Mouse (Mus musculus): Measurements from ENCODE around the gene Dcdc2c. TPM values are rescaled to one million over a fixed set of nuclear protein-coding genes. Genes with fewer than 3 reads are reported as not detected.

Dcdc2c gene
- polyA plus RNA-seq (2014; fragmentation: Nextera tagmentation; extraction: Ambion mirVana), result not detected in 2 replicates

GRCm38 (mm10) chr12:28552299-28552698, at the start of gene Dcdc2c:
Dcdc2c (minus strand) TSS chr12:28552399.
- Histone ChIP-seq H3K9me3 (replicated peaks; ENCODE audit: control insufficient read depth, low read length) (no peaks in the 10 kb centered on the region), H3K27me3 (ENCODE audit: control insufficient read depth, insufficient read depth, low read length) (no peaks in the 10 kb centered on the region), H3K4me2 (ENCODE audit: low read depth, low read length) (no peak within 1 kb of the TSS), H3K36me3 (replicated peaks; ENCODE audit: control insufficient read depth, insufficient read depth, low read depth, low read length) (no peaks in the 10 kb centered on the region), H3K27ac (replicated peaks; ENCODE audit: low read depth, low read length) (no peak within 1 kb of the TSS), H3K4me3 (ENCODE audit: low read depth, low read length) (no peak within 1 kb of the TSS), H3K4me1 (ENCODE audit: control insufficient read depth, insufficient read depth, low read length) (no peaks in the 10 kb centered on the region), H3K9ac (replicated peaks; ENCODE audit: low read length) (no peak within 1 kb of the TSS)
- 73% methylated on average over 15 of the region's 15 CpGs for WGBS
- ATAC-seq (replicated peaks; ENCODE audit: insufficient number of reproducible peaks, low FRiP score, low TSS enrichment, low read depth), result no peak
- DNase-seq (ENCODE audit: low spot score), result no peak

GRCm38 (mm10) chr12:28598526-28598991, 46.4 kb upstream of the Dcdc2c start:
- no peaks in the 10 kb centered on the region for H3K9me3 ChIP-seq (replicated peaks; ENCODE audit: control insufficient read depth, low read length)
- WGBS, result 46% methylated on average over 2 of the region's 2 CpGs
- no peaks in the 10 kb centered on the region for H3K36me3 ChIP-seq (replicated peaks; ENCODE audit: control insufficient read depth, insufficient read depth, low read depth, low read length)
- H3K9ac ChIP-seq (replicated peaks; ENCODE audit: low read length), result no peak overlapping the region
- H3K27me3 ChIP-seq (ENCODE audit: control insufficient read depth, insufficient read depth, low read length), result no peaks in the 10 kb centered on the region
- no peak overlapping the region for H3K27ac ChIP-seq (replicated peaks; ENCODE audit: low read depth, low read length)
- ATAC-seq (replicated peaks; ENCODE audit: insufficient number of reproducible peaks, low FRiP score, low TSS enrichment, low read depth) (no peak), DNase-seq (ENCODE audit: low spot score) (no peak)
- no peak overlapping the region for H3K4me3 ChIP-seq (ENCODE audit: low read depth, low read length)
- no peak overlapping the region for H3K4me2 ChIP-seq (ENCODE audit: low read depth, low read length)
- H3K4me1 ChIP-seq (ENCODE audit: control insufficient read depth, insufficient read depth, low read length), result no peaks in the 10 kb centered on the region

- 51% methylated on average over 3 of the region's 3 CpGs for WGBS
- H3K9ac ChIP-seq (replicated peaks; ENCODE audit: low read length), result no peak overlapping the region
- H3K27me3 ChIP-seq (ENCODE audit: control insufficient read depth, insufficient read depth, low read length), result no peaks in the 10 kb centered on the region
- H3K4me2 ChIP-seq (ENCODE audit: low read depth, low read length), result no peak overlapping the region
- H3K9me3 ChIP-seq (replicated peaks; ENCODE audit: control insufficient read depth, low read length), result no peaks in the 10 kb centered on the region
- ATAC-seq (replicated peaks; ENCODE audit: insufficient number of reproducible peaks, low FRiP score, low TSS enrichment, low read depth), result no peak
- no peaks in the 10 kb centered on the region for H3K36me3 ChIP-seq (replicated peaks; ENCODE audit: control insufficient read depth, insufficient read depth, low read depth, low read length)
- no peaks in the 10 kb centered on the region for H3K4me1 ChIP-seq (ENCODE audit: control insufficient read depth, insufficient read depth, low read length)
- no peak for DNase-seq (ENCODE audit: low spot score)
- no peak overlapping the region for H3K27ac ChIP-seq (replicated peaks; ENCODE audit: low read depth, low read length)
- no peak overlapping the region for H3K4me3 ChIP-seq (ENCODE audit: low read depth, low read length)
These were observed 45.9 kb upstream of the Dcdc2c start for GRCm38 (mm10) chr12:28598110-28598509.

- Histone ChIP-seq H3K9me3 (replicated peaks; ENCODE audit: control insufficient read depth, low read length) (no peaks in the 10 kb centered on the region), H3K4me2 (ENCODE audit: low read depth, low read length) (no peak overlapping the region), H3K27ac (replicated peaks; ENCODE audit: low read depth, low read length) (no peak overlapping the region), H3K36me3 (replicated peaks; ENCODE audit: control insufficient read depth, insufficient read depth, low read depth, low read length) (no peaks in the 10 kb centered on the region), H3K9ac (replicated peaks; ENCODE audit: low read length) (no peak overlapping the region), H3K4me1 (ENCODE audit: control insufficient read depth, insufficient read depth, low read length) (no peaks in the 10 kb centered on the region), H3K27me3 (ENCODE audit: control insufficient read depth, insufficient read depth, low read length) (no peaks in the 10 kb centered on the region), H3K4me3 (ENCODE audit: low read depth, low read length) (no peak overlapping the region)
- ATAC-seq (replicated peaks; ENCODE audit: insufficient number of reproducible peaks, low FRiP score, low TSS enrichment, low read depth), result no peak
- 89% methylated on average over 9 of the region's 9 CpGs for WGBS
- no peak for DNase-seq (ENCODE audit: low spot score)
These were observed 45.5 kb upstream of the Dcdc2c start for GRCm38 (mm10) chr12:28597699-28598098.

- H3K9ac ChIP-seq (replicated peaks; ENCODE audit: low read length), result no peak overlapping the region
- H3K4me1 ChIP-seq (ENCODE audit: control insufficient read depth, insufficient read depth, low read length), result no peaks in the 10 kb centered on the region
- H3K27ac ChIP-seq (replicated peaks; ENCODE audit: low read depth, low read length), result no peak overlapping the region
- no peak overlapping the region for H3K4me3 ChIP-seq (ENCODE audit: low read depth, low read length)
- H3K27me3 ChIP-seq (ENCODE audit: control insufficient read depth, insufficient read depth, low read length), result no peaks in the 10 kb centered on the region
- DNase-seq (ENCODE audit: low spot score) (no peak), ATAC-seq (replicated peaks; ENCODE audit: insufficient number of reproducible peaks, low FRiP score, low TSS enrichment, low read depth) (no peak)
- H3K36me3 ChIP-seq (replicated peaks; ENCODE audit: control insufficient read depth, insufficient read depth, low read depth, low read length), result no peaks in the 10 kb centered on the region
- no peak overlapping the region for H3K4me2 ChIP-seq (ENCODE audit: low read depth, low read length)
- no peaks in the 10 kb centered on the region for H3K9me3 ChIP-seq (replicated peaks; ENCODE audit: control insufficient read depth, low read length)
These were observed 44.7 kb upstream of the Dcdc2c start for GRCm38 (mm10) chr12:28596851-28597250.

- 51% methylated on average over 13 of the region's 13 CpGs for WGBS
- H3K9me3 ChIP-seq (replicated peaks; ENCODE audit: control insufficient read depth, low read length), result no peaks in the 10 kb centered on the region
- no peaks in the 10 kb centered on the region for H3K36me3 ChIP-seq (replicated peaks; ENCODE audit: control insufficient read depth, insufficient read depth, low read depth, low read length)
- no peak for ATAC-seq (replicated peaks; ENCODE audit: insufficient number of reproducible peaks, low FRiP score, low TSS enrichment, low read depth)
- H3K4me3 ChIP-seq (ENCODE audit: low read depth, low read length), result no peak overlapping the region
- H3K4me2 ChIP-seq (ENCODE audit: low read depth, low read length), result no peak overlapping the region
- no peak overlapping the region for H3K9ac ChIP-seq (replicated peaks; ENCODE audit: low read length)
- H3K27me3 ChIP-seq (ENCODE audit: control insufficient read depth, insufficient read depth, low read length), result no peaks in the 10 kb centered on the region
- no peak overlapping the region for H3K27ac ChIP-seq (replicated peaks; ENCODE audit: low read depth, low read length)
- no peak for DNase-seq (ENCODE audit: low spot score)
- H3K4me1 ChIP-seq (ENCODE audit: control insufficient read depth, insufficient read depth, low read length), result no peaks in the 10 kb centered on the region
These were observed 38.2 kb upstream of the Dcdc2c start for GRCm38 (mm10) chr12:28590428-28590827.

- peak; percentile 87 for ATAC-seq (replicated peaks; ENCODE audit: insufficient number of reproducible peaks, low FRiP score, low TSS enrichment, low read depth)
- Histone ChIP-seq H3K27ac (replicated peaks; ENCODE audit: low read depth, low read length) (no peak overlapping the region), H3K4me2 (ENCODE audit: low read depth, low read length) (peak overlapping the region; percentile 76), H3K9ac (replicated peaks; ENCODE audit: low read length) (peak overlapping the region; percentile 44), H3K36me3 (replicated peaks; ENCODE audit: control insufficient read depth, insufficient read depth, low read depth, low read length) (no peaks in the 10 kb centered on the region), H3K4me1 (ENCODE audit: control insufficient read depth, insufficient read depth, low read length) (no peaks in the 10 kb centered on the region), H3K4me3 (ENCODE audit: low read depth, low read length) (peak overlapping the region; percentile 36), H3K27me3 (ENCODE audit: control insufficient read depth, insufficient read depth, low read length) (no peaks in the 10 kb centered on the region), H3K9me3 (replicated peaks; ENCODE audit: control insufficient read depth, low read length) (no peaks in the 10 kb centered on the region)
- DNase-seq (ENCODE audit: low spot score), result peak; percentile 86
- 8% methylated on average over 23 of the region's 24 CpGs for WGBS
These were observed 37.1 kb upstream of the Dcdc2c start for GRCm38 (mm10) chr12:28589090-28589868.

GRCm38 (mm10) chr12:28587949-28588348, 35.8 kb upstream of the Dcdc2c start:
- no peaks in the 10 kb centered on the region for H3K36me3 ChIP-seq (replicated peaks; ENCODE audit: control insufficient read depth, insufficient read depth, low read depth, low read length)
- ATAC-seq (replicated peaks; ENCODE audit: insufficient number of reproducible peaks, low FRiP score, low TSS enrichment, low read depth) (no peak), DNase-seq (ENCODE audit: low spot score) (no peak)
- WGBS, result 78% methylated on average over 6 of the region's 6 CpGs
- H3K4me2 ChIP-seq (ENCODE audit: low read depth, low read length), result no peak overlapping the region
- H3K9me3 ChIP-seq (replicated peaks; ENCODE audit: control insufficient read depth, low read length), result no peaks in the 10 kb centered on the region
- H3K27me3 ChIP-seq (ENCODE audit: control insufficient read depth, insufficient read depth, low read length), result no peaks in the 10 kb centered on the region
- no peak overlapping the region for H3K9ac ChIP-seq (replicated peaks; ENCODE audit: low read length)
- H3K4me3 ChIP-seq (ENCODE audit: low read depth, low read length), result no peak overlapping the region
- H3K4me1 ChIP-seq (ENCODE audit: control insufficient read depth, insufficient read depth, low read length), result no peaks in the 10 kb centered on the region
- H3K27ac ChIP-seq (replicated peaks; ENCODE audit: low read depth, low read length), result no peak overlapping the region

Measured in embryonic facial prominence, embryonic 11.5 days (tissue).